Mouse (Mus musculus) liver, embryonic 13.5 days (tissue): ENCODE measurements at regions not wholly inside any gene's neighbourhood (a gene's known extent, or its start where the extent isn't known, plus 50 kb on each side); places are given as distances from the start of the nearest gene placed in this dataset.

Experiments
- ATAC-seq: fragments of 200-750 bp; cut with Nextera tagmentation; 2 replicates; pipeline ENCODE4 v1.8.0; 2017; ENCODE audit warnings: low read depth, mild to moderate bottlenecking, moderate number of reproducible peaks, moderate library complexity
- DNase-seq: peaks from one replicate; pipeline ENCODE4 v3.0.0; 2022
- H3K27ac ChIP-seq: fragments of 300-500 bp; sonication (generic); 2 replicates; pipeline ENCODE4 v1.5.1; 2015; ENCODE audit warnings: moderate library complexity, mild to moderate bottlenecking, inconsistent platforms
- H3K27me3 ChIP-seq: fragments of 300-500 bp; sonication (generic); 2 replicates; pipeline ENCODE4 v1.6.1; 2015; ENCODE audit warnings: mild to moderate bottlenecking, inconsistent platforms
- H3K36me3 ChIP-seq: fragments of 300-500 bp; sonication (generic); 2 replicates; pipeline ENCODE4 v1.6.1; 2015; ENCODE audit warnings: mild to moderate bottlenecking, inconsistent platforms
- H3K4me1 ChIP-seq: fragments of 300-500 bp; sonication (generic); replicated peaks from 2 replicates; pipeline ENCODE4 v1.6.1; 2015; ENCODE audit warnings: inconsistent platforms
- H3K4me2 ChIP-seq: fragments of 300-500 bp; sonication (generic); 2 replicates; pipeline ENCODE4 v1.6.1; 2015; ENCODE audit warnings: inconsistent platforms, mild to moderate bottlenecking, moderate library complexity
- H3K4me3 ChIP-seq: fragments of 300-500 bp; sonication (generic); replicated peaks from 2 replicates; pipeline ENCODE4 v1.5.1; 2015; ENCODE audit warnings: mild to moderate bottlenecking, inconsistent platforms
- H3K9ac ChIP-seq: fragments of 300-500 bp; sonication (generic); 2 replicates; pipeline ENCODE4 v1.6.1; 2015; ENCODE audit warnings: mild to moderate bottlenecking, inconsistent platforms
- H3K9me3 ChIP-seq: fragments of 300-500 bp; sonication (generic); replicated peaks from 2 replicates; pipeline ENCODE4 v1.6.1; 2016; ENCODE audit warnings: inconsistent platforms
- WGBS: fragments of 180-500 bp; shearing (Covaris S2); methylation state at CpG from one replicate; pipeline ENCODE4 v1.1.7; 2015; ENCODE audit not compliant: insufficient replicate concordance; 5-methylcytosine and 5-hydroxymethylcytosine counted together

GRCm38 (mm10) chr15:62222731-62223130 is 1299.9 kb upstream of the A1bg start:
- Histone ChIP-seq H3K9ac (peak overlapping the region; percentile 57), H3K36me3 (peaks cover 20% of the 10 kb centered on the region), H3K27ac (peak overlapping the region; percentile 87), H3K4me1 (peaks cover 66% of the 10 kb centered on the region), H3K27me3 (no peaks in the 10 kb centered on the region), H3K9me3 (no peaks in the 10 kb centered on the region), H3K4me3 (peak overlapping the region; percentile 2; the same call in 1 of the 2 replicates), H3K4me2 (peak overlapping the region; percentile 54)
- 39% methylated on average over 5 of the region's 5 CpGs for WGBS
- DNase-seq, result peak; percentile 22
- no peak for ATAC-seq

- Histone ChIP-seq H3K9ac (peak overlapping the region; percentile 57), H3K9me3 (no peaks in the 10 kb centered on the region), H3K4me2 (peak overlapping the region; percentile 54), H3K36me3 (peaks cover 21% of the 10 kb centered on the region), H3K4me1 (peaks cover 66% of the 10 kb centered on the region), H3K4me3 (peak overlapping the region; percentile 2; the same call in 1 of the 2 replicates), H3K27ac (peak overlapping the region; percentile 87), H3K27me3 (no peaks in the 10 kb centered on the region)
- DNase-seq, result peak; percentile 42
- 0 out of 2 replicates have a peak, but pooled peaks have one; percentile 12 for ATAC-seq
- 32% methylated on average over 6 of the region's 6 CpGs for WGBS
Measured at GRCm38 (mm10) chr15:62222201-62222600, 1299.4 kb upstream of the A1bg start.

GRCm38 (mm10) chr15:62221024-62221819 is 1298.4 kb upstream of the A1bg start:
- WGBS, result 17% methylated on average over 8 of the region's 8 CpGs
- ATAC-seq, result peak; percentile 90
- peak overlapping the region; percentile 63 for H3K4me2 ChIP-seq

GRCm38 (mm10) chr15:62220620-62221019 is 1297.8 kb upstream of the A1bg start:
- Histone ChIP-seq H3K27ac (peak overlapping the region; percentile 95), H3K9ac (peak overlapping the region; percentile 55)
- no peak; the same call in 1 of the 2 replicates for ATAC-seq

More at GRCm38 (mm10) chr15:62221024-62221819, 1298.4 kb upstream of the A1bg start:
- peaks cover 21% of the 10 kb centered on the region for H3K36me3 ChIP-seq
- no peaks in the 10 kb centered on the region for H3K27me3 ChIP-seq
- H3K4me3 ChIP-seq, result peak overlapping the region; percentile 10
- H3K4me1 ChIP-seq, result peaks cover 76% of the 10 kb centered on the region
- H3K9ac ChIP-seq, result peak overlapping the region; percentile 55
- H3K9me3 ChIP-seq, result no peaks in the 10 kb centered on the region
- peak; percentile 83 for DNase-seq
- H3K27ac ChIP-seq, result peak overlapping the region; percentile 95

GRCm38 (mm10) chr15:62219934-62220540 is 1297.2 kb upstream of the A1bg start:
- peak overlapping the region; percentile 55 for H3K9ac ChIP-seq

More at GRCm38 (mm10) chr15:62220620-62221019, 1297.8 kb upstream of the A1bg start:
- 31% methylated on average over 3 of the region's 3 CpGs for WGBS
- Histone ChIP-seq H3K4me2 (peak overlapping the region; percentile 63), H3K4me1 (peaks cover 80% of the 10 kb centered on the region), H3K4me3 (peak overlapping the region; percentile 10; the same call in 1 of the 2 replicates), H3K9me3 (no peaks in the 10 kb centered on the region), H3K27me3 (no peaks in the 10 kb centered on the region), H3K36me3 (peaks cover 21% of the 10 kb centered on the region)
- DNase-seq, result no peak

GRCm38 (mm10) chr15:62218346-62219080 is 1295.7 kb upstream of the A1bg start:
- H3K27ac ChIP-seq, result no peak overlapping the region
- no peak for DNase-seq
- no peak overlapping the region for H3K4me3 ChIP-seq

More at GRCm38 (mm10) chr15:62219934-62220540, 1297.2 kb upstream of the A1bg start:
- peak overlapping the region; percentile 95 for H3K27ac ChIP-seq
- DNase-seq (no peak), ATAC-seq (no peak)
- peak overlapping the region; percentile 63 for H3K4me2 ChIP-seq
- WGBS, result 66% methylated on average over 9 of the region's 9 CpGs
- H3K9me3 ChIP-seq, result no peaks in the 10 kb centered on the region
- H3K36me3 ChIP-seq, result peaks cover 21% of the 10 kb centered on the region
- H3K4me3 ChIP-seq, result no peak overlapping the region
- H3K27me3 ChIP-seq, result no peaks in the 10 kb centered on the region
- H3K4me1 ChIP-seq, result peaks cover 83% of the 10 kb centered on the region

GRCm38 (mm10) chr15:62216688-62217477 is 1294.1 kb upstream of the A1bg start:
- Histone ChIP-seq H3K9ac (peak overlapping the region; percentile 33; the same call in 1 of the 2 replicates), H3K9me3 (no peaks in the 10 kb centered on the region), H3K36me3 (peaks cover 21% of the 10 kb centered on the region), H3K27me3 (no peaks in the 10 kb centered on the region), H3K27ac (peak overlapping the region; percentile 79), H3K4me2 (no peak overlapping the region), H3K4me3 (no peak overlapping the region), H3K4me1 (peaks cover 84% of the 10 kb centered on the region)
- no peak for DNase-seq
- ATAC-seq, result no peak
- 82% methylated on average over 8 of the region's 8 CpGs for whole genome bisulfite sequencing

More at GRCm38 (mm10) chr15:62218346-62219080, 1295.7 kb upstream of the A1bg start:
- Histone ChIP-seq H3K9me3 (no peaks in the 10 kb centered on the region), H3K27me3 (no peaks in the 10 kb centered on the region), H3K9ac (no peak overlapping the region), H3K4me2 (no peak overlapping the region), H3K4me1 (peaks cover 83% of the 10 kb centered on the region), H3K36me3 (peaks cover 21% of the 10 kb centered on the region)
- WGBS, result 88% methylated on average over 21 of the region's 21 CpGs
- ATAC-seq, result no peak

- 25% methylated on average over 8 of the region's 8 CpGs for WGBS
- Histone ChIP-seq H3K9ac (peak overlapping the region; percentile 33; the same call in 1 of the 2 replicates), H3K4me3 (no peak overlapping the region), H3K36me3 (peaks cover 21% of the 10 kb centered on the region), H3K4me1 (peaks cover 76% of the 10 kb centered on the region), H3K4me2 (peak overlapping the region; percentile 8; the same call in 1 of the 2 replicates), H3K27ac (peak overlapping the region; percentile 79), H3K9me3 (no peaks in the 10 kb centered on the region), H3K27me3 (no peaks in the 10 kb centered on the region)
- DNase-seq (peak; percentile 51), ATAC-seq (peak; percentile 63)
Measured at GRCm38 (mm10) chr15:62215616-62216398, 1293.0 kb upstream of the A1bg start.

GRCm38 (mm10) chr15:62214300-62214699 is 1291.5 kb upstream of the A1bg start:
- peak overlapping the region; percentile 28 for H3K4me2 ChIP-seq
- ATAC-seq, result peak; percentile 60

More at GRCm38 (mm10) chr15:62214300-62214699, 1291.5 kb upstream of the A1bg start:
- peak overlapping the region; percentile 37; the same call in 1 of the 2 replicates for H3K9ac ChIP-seq
- H3K27me3 ChIP-seq, result no peaks in the 10 kb centered on the region
- no peaks in the 10 kb centered on the region for H3K9me3 ChIP-seq
- 44% methylated on average over 4 of the region's 4 CpGs for WGBS
- peaks cover 74% of the 10 kb centered on the region for H3K4me1 ChIP-seq
- H3K27ac ChIP-seq, result peak overlapping the region; percentile 79
- H3K36me3 ChIP-seq, result peaks cover 22% of the 10 kb centered on the region
- no peak for DNase-seq
- H3K4me3 ChIP-seq, result no peak overlapping the region
